Mouse (Mus musculus): ENCODE measurements at regions not wholly inside any gene's neighbourhood (a gene's known extent, or its start where the extent isn't known, plus 50 kb on each side); places are given as distances from the start of the nearest gene placed in this dataset.

GRCm38 (mm10) chr5:80700848-80701247, 319.1 kb upstream of the Adgrl3 start:
- Histone ChIP-seq H3K27ac (replicated peaks) (no peak overlapping the region), H3K9me3 (ENCODE audit: control insufficient read depth, low read length) (no peaks in the 10 kb centered on the region), H3K36me3 (ENCODE audit: control insufficient read depth, insufficient read depth, low read length) (no peaks in the 10 kb centered on the region), H3K27me3 (ENCODE audit: control insufficient read depth, insufficient read depth, low read length) (no peaks in the 10 kb centered on the region), H3K4me3 (ENCODE audit: low read depth, low read length) (no peak overlapping the region), H3K9ac (ENCODE audit: low read length) (no peak overlapping the region), H3K4me2 (replicated peaks; ENCODE audit: low read depth) (no peak overlapping the region), H3K4me1 (replicated peaks; ENCODE audit: control insufficient read depth, insufficient read depth) (no peaks in the 10 kb centered on the region)
- ATAC-seq (ENCODE audit: low FRiP score, low TSS enrichment) = no peak
- TF ChIP-seq CTCF (IDR thresholded peaks at IDR 0.05; ENCODE audit: low read depth) (no peak), EP300 (optimal IDR thresholded peaks at IDR 0.05) (no peak)
- no peak for DNase-seq (ENCODE audit: low spot score)
- WGBS = 95% methylated on average over 2 of the region's 2 CpGs

GRCm38 (mm10) chr5:80704732-80705131, 315.2 kb upstream of the Adgrl3 start:
- H3K4me2 ChIP-seq (replicated peaks; ENCODE audit: low read depth) = no peak overlapping the region
- H3K4me1 ChIP-seq (replicated peaks; ENCODE audit: control insufficient read depth, insufficient read depth) = no peaks in the 10 kb centered on the region
- ATAC-seq (ENCODE audit: low FRiP score, low TSS enrichment) (no peak), DNase-seq (ENCODE audit: low spot score) (no peak)
- H3K27me3 ChIP-seq (ENCODE audit: control insufficient read depth, insufficient read depth, low read length) = no peaks in the 10 kb centered on the region
- TF ChIP-seq EP300 (optimal IDR thresholded peaks at IDR 0.05) = no peak
- TF ChIP-seq CTCF (IDR thresholded peaks at IDR 0.05; ENCODE audit: low read depth) = no peak
- H3K9me3 ChIP-seq (ENCODE audit: control insufficient read depth, low read length) = no peaks in the 10 kb centered on the region
- no peak overlapping the region for H3K9ac ChIP-seq (ENCODE audit: low read length)
- H3K27ac ChIP-seq (replicated peaks) = no peak overlapping the region
- H3K36me3 ChIP-seq (ENCODE audit: control insufficient read depth, insufficient read depth, low read length) = no peaks in the 10 kb centered on the region
- no peak overlapping the region for H3K4me3 ChIP-seq (ENCODE audit: low read depth, low read length)
- 77% methylated on average over 2 of the region's 2 CpGs for WGBS

DNA sequence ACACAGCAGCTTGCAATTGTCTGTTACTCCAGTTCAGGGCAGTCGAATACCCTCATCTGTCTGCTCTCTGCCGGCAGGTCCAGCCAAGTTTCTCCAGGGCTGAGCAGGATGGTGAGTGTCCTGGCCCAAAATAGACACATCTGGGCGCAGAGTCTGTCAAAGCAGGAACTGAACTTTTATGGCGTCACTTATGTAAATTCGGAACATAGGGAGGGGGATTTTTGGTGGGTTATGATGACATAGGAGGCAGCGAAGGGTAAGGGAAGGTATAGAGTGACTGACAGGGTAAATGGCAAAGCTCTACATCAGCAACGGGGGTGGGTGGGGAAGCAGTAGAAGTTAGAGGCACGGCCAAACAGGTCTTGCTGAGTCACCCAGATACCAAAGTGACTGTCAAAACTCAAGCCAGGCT, 313.3 kb upstream of the Adgrl3 start:
- Histone ChIP-seq H3K9ac (ENCODE audit: low read length) (no peak overlapping the region), H3K9me3 (ENCODE audit: control insufficient read depth, low read length) (no peaks in the 10 kb centered on the region), H3K36me3 (ENCODE audit: control insufficient read depth, insufficient read depth, low read length) (no peaks in the 10 kb centered on the region), H3K4me3 (ENCODE audit: low read depth, low read length) (no peak overlapping the region), H3K27me3 (ENCODE audit: control insufficient read depth, insufficient read depth, low read length) (no peaks in the 10 kb centered on the region), H3K4me2 (replicated peaks; ENCODE audit: low read depth) (no peak overlapping the region), H3K27ac (replicated peaks) (no peak overlapping the region), H3K4me1 (replicated peaks; ENCODE audit: control insufficient read depth, insufficient read depth) (no peaks in the 10 kb centered on the region)
- no peak for ATAC-seq (ENCODE audit: low FRiP score, low TSS enrichment)
- 68% methylated on average over 8 of the region's 8 CpGs for WGBS
- TF ChIP-seq EP300 (optimal IDR thresholded peaks at IDR 0.05) (no peak), CTCF (IDR thresholded peaks at IDR 0.05; ENCODE audit: low read depth) (no peak)
- no peak for DNase-seq (ENCODE audit: low spot score)

All from stomach, postnatal 0 days (tissue).